Mouse (Mus musculus): ENCODE results near the gene Tmem82.

Tmem82 gene

DNA sequence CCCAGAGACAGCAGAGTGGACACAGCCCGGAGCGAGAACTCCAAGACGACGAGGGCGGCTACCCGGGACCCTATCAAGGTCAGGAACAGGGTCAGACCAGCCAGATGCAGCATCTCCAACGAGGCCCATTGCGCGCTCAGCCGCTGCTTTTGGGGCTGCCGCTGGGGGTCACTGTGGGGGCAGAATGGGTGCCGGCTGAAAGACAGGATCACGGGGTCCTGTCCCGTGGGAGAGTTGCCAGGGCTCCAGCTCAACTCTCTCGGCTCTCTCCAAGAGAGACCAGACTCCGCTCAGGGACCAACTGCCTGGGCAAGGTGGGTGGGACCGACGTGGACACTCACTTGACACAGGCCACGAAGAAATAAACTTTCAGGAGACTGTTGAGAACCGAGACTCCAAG is 1.1 kb downstream of the Tmem82 start:
- DNase-seq (ENCODE audit: low read depth in 2 of 2, low spot score in 2 of 2): peak; percentile 18 to 48

DNA sequence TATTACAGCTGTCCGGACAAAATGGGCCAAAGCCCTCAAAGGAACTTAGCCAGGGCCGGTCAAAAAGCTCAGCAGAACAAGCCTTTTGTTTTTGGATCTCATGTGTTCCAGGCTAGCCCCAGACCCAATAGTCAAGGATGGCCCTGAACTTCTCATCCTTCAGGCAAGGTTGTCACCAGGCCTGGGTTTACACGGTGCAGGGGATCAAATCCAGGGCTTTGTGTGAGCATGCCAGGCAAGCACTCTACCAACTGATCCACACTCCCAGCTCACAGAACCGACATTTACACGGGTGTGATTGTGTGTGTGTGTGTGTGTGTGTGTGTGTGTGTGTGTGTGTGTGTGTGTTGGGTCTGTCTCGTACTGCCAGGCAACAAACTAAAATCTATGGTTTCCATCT is 1.6 kb downstream of the Tmem82 start:
- no peak for DNase-seq (ENCODE audit: low read depth in 2 of 2, low spot score in 2 of 2)

DNA sequence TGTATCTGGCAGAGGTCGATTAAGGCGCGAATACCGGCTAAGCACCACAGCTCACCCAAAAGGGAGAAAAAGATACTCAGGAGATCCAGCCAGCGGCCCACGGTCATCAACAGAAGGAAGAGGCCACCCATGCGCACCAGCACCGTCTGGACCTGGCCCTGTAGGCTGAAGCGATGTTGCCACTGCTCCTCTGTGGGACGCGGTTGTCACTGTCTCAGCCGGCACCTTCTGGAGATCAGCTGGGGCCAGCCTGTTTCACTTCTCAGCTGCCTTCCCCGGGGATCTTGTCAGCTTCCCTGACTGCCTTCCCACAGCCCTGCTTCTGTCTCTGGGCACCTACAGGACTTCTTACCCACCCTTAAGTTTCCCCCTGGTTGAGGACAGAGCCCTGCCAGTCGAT is 3.5 kb downstream of the Tmem82 start:
- DNase-seq (ENCODE audit: low read depth in 2 of 2, low spot score in 2 of 2): no peak

DNA sequence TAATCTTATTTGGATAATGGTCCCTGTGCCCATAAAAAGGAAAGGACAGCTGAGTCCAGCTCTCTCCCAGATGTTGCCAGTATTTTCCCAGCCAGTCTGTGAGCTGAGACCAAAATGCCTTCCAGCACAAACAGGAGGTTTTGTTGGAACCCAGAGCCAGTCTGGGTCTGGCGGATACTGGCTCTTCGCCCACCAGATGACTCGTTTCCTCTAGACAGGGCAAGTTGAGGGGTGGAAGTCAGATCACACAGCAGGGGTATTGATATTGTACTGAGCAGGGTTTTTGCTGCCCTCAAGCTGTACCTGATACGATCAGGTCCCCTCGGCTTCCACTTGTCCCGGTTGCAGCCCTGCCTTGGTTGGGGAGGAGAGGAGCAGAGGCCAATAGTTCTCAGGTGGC is 8.9 kb downstream of the Tmem82 start:
- DNase-seq (ENCODE audit: low read depth in 2 of 2, low spot score in 2 of 2): no peak

DNA sequence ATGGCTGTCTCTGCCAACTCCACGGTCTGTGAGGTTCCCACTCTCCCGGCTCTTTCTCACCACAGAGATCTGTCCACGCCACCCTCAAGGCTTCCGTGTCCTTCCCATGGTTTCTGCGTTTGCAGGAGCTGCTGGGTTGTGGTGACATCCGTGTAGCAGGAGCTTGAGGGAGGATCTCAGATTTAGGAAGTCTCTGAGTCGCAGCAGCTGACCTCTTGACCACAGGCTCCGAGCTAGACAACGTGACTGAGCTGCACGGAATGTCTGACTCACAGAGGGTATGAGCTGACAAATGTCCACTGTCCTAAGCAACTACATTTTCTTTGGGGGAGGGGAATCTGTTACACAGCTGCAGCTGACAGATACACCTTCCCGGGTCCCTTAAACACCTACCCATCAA is 12.6 kb downstream of the Tmem82 start, which contains the start of gene Fblim1:
Gene Fblim1 (minus strand): TSS at position 236 of the 400 bp plus-strand sequence.
- DNase-seq (ENCODE audit: low read depth in 2 of 2, low spot score in 2 of 2): no peak

DNA sequence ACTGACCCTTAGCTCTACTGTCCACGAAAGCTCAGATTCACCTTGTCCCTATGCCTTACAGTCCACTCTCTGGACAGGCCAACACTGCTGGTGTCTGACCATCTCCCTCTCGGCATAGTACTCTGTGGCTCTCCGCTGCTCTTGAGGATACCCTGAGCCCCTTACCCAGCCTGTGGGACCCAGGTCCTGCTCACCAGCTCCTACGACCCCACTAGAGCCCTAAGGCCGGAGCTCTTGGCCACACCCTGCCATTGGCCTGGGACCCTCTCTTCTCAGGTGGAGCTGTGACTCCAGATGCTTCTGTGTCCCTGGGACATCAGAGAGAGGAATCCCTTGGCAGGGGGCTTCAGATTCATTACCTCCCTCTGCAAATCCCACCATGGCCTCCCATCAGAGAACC is 13.0 kb downstream of the Tmem82 start:
- DNase-seq (ENCODE audit: low read depth in 2 of 2, low spot score in 2 of 2): no peak

DNA sequence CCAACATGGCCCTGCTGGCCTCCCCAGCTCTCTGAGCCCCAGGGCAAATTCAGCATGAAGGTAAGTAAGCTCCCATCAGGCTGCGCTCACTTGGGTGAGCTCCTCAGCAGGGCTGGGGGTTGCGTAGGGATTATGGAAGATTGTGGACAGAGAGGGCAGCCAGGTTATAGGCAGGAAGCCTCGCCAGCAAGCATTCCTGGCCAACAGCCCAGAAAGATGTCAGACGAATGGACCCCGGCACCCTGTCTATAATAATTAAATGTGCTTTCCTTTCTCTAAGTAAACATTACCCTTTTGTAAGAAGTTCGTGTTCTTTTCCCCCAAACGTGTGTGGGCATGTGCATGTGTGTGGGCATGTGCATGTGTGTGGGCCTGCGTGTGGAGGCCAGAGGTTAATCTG is 13.9 kb downstream of the Tmem82 start:
- DNase-seq (ENCODE audit: low read depth in 2 of 2, low spot score in 2 of 2): no peak

DNA sequence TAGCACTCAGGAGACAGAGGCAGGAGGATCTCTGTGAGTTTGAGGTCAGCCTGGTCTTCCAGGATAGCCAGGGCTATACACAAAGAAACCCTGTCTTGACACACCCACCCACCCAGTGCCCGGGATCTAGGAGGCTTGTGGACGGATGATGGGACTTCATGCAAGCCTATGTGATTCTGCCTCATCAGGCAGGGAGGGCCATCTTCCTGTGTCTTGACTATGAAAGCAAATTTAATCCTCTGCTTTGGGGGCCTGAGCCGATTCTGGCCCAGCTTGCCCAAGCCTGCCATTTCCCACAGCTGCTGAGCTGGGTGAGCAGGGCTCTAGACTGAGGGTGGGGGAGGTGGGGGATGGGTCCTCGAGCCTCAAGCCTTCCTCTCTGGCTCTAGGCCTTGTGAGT is 14.5 kb downstream of the Tmem82 start:
- DNase-seq (ENCODE audit: low read depth in 2 of 2, low spot score in 2 of 2): no peak

DNA sequence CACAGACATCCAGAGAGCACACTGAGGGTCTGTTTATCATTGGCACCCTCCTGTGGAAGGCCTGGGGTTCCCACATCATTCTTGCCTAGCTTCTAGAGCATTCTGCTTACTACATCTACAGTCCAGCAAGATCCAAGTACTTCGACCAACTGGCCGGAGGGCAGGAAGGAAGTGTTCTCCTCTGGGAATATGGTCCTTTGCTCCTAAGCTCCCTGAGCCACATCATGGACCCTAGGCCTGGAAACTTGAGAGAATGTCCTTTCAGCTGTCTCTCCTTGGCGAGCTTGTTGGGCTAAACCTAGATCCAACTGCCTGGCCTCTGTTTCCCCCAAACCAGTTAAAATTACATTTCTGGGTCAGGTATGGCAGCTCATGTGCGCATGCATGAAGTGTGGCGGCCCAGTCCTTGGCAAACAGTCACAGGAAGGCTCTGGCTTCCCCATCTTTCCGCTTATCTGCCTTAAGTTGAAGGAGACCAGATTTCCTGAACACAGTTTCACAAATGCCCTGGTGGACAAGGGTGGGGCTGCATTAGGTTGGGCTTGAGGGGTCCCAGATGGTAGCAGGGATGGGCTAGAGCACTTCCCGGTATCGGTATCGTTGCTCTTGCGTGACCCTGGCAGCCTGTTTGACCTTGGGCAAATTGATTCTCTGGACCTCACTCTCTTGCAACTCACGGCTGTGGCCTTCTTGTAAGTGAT is 15.8 kb downstream of the Tmem82 start:
- no peak for DNase-seq (ENCODE audit: low read depth in 2 of 2, low spot score in 2 of 2)

DNA sequence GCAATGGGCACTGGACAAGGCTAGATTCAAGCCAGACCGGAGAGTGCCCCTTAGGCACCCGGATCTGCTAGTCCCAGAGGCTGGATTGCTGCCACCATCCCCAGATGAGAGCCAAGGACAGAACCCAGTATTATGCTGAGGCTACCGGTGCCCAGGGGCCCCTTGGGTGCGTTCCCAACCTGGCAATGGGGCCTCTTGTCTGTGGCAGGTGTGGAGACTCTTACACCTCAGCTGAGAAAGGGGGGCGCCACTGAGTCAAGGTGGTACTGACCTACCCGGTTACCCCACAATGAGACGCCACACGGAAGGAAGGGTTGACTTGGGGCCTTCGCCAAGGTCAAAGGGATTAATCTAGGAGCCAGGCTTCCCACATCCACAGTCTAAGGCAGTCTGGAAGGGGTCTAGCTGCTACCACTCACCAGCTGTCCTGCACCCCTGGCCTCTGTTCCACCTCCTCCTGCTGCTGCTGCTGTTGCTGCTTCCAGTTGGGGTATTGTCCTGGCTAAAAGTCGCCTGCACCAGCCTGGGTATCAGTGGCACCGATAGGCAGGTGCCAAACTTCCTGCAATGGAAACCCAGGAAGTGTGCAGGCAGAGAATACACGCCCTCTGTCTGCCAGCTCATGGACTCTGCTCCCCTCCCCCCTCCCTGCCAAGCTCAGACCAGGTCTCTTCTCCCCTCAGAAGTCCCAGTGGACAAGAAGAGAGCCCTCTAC is 17.1 kb downstream of the Tmem82 start:
- no peak for DNase-seq (ENCODE audit: low read depth in 2 of 2, low spot score in 2 of 2)

DNA sequence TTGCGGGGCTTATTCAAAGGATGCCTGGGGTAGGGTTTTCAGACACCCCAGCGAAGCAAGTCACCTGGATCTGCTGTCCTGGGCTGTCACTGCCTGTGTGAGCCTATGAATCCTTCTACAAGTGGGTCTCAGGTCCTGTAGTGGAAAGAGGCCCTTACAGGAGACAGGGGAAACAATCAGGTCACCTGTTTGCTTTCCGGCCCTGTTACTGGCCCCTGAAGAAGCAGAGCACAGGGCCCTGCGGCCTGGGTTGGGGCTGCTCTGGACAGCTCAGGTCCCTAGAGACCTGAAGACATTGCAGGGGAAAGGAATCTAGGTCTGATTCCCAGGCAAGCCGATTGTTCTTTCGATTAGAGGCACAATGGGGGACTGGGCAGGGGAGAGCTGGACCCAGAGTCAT is 18.1 kb downstream of the Tmem82 start:
- no peak for DNase-seq (ENCODE audit: low read depth in 2 of 2, low spot score in 2 of 2)

DNA sequence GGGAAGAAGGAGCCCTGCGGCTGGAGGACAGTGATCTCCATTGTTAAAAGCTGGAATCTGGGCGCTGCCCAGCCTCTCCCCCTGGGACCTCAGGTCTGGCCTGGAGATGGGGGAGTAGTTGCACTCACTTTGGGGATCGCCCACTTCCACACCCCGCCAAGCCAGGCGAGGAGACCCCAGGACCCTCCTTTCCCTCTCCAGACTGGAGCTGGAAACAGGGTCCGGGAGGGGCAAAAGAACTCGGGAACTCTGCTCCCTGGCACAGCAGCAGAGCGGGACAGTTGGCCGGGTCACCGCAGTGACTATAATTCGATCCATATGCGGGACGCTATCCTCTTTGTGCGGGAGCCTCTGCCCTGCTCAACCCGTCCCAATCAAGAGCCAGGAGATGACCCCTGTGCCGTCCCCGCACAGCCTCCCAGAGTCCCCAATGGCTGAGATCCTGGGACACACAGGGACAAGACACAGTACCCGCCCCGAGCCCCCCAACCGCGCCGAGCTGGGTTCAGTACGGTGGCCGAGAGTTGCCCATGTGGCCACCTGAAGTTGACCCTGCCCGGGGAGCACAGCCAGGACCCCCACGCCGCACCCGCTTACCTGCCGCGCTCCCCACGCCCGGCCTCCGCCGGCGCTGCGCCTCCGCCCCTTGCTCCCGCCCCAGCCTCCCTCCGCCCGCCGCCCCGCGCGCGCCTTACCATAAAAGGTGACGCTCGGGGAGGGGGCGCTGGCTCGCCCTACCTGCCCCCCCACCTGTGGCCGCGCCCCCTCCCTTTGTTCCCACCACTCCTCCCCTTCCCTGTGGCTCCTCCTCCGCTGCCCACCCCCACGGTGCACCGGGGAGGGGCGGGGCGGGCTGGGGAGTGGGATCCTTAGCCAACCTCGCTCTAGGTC is 18.9 kb downstream of the Tmem82 start:
- DNase-seq (ENCODE audit: low read depth in 2 of 2, low spot score in 2 of 2): no peak

DNA sequence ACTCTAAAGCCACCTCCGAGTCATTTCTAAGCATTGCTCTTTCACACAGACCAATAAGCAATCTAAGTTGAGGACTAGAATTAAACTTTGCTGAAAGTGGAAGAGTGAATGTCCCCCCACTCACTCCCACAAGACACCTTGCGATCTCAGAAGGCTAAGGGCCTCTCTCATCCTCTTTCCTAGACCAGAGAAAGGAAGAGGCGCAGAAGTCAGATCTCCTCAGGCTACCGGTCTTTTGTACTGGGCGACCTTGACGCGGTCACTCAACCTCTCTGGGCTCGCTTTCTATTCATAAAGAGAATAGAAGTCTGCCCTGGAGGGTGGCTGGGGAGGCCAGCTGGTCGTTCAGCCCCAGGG is 19.6 kb downstream of the Tmem82 start:
- DNase-seq (ENCODE audit: low read depth in 2 of 2, low spot score in 2 of 2): no peak

DNA sequence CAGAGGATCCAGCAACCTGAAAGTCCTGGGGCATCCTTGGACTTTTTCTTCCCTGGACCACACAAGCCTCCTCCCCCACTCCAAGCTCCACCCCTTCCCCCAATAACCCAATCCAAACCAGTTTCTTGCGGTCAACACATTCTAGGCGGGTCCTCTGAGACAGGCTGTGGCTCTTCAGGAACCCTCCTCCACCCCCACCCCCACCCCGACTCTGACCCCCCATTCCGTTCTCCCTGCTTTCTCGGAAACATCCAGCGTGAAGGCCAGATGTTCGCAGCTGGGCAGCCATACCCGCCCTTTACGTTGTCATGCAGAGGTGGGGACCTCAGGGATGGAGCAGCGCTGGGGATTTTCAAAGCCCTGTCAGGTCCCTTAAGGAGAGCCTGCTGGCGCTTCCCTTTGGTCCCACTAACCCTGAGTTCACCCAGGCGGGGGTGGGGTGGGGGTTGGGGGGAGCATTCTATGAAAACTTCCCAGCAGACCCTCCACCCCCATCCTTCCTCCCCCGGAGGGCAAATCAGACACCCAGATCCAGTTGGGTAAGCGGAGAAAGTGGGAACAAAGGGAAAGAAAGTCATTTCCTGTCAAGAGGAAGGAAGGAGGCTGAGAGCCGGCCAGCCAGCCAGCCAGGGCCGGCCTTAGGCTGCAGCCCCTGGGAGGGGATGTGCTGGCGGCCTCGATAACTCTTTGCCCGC is 20.1 kb downstream of the Tmem82 start:
- no peak for DNase-seq (ENCODE audit: low read depth in 2 of 2, low spot score in 2 of 2)

DNA sequence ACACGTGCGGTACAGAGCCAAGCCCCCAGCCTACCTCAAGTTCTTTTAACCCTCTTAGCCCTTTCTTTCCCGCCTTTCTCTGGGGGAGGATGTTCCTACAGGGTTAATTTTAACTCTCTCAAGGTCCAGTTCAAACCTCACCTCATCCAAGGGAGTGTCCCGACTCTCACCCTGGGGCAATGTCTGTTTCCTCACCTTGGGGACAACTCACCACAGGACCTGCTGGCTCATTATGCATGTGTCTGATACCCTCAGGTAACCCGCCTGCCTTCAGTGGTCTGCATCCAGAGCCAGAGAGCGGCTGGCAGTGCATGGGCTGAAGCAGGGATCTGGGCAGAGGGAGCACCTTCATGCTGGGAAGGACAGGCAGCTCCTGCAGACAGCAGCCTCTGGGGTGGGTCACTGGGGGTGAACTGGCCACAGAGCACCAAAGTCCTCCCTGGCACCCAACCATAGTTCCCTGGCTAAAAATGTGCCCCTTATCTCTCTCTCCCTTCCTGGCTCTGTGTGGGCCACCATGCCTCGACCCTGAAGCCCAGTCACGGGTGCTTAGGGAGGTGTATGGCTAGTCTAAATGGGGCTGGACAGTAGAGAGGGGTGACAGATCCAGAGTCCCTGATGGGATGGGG is 21.6 kb downstream of the Tmem82 start:
- DNase-seq (ENCODE audit: low read depth in 2 of 2, low spot score in 2 of 2): no peak

DNA sequence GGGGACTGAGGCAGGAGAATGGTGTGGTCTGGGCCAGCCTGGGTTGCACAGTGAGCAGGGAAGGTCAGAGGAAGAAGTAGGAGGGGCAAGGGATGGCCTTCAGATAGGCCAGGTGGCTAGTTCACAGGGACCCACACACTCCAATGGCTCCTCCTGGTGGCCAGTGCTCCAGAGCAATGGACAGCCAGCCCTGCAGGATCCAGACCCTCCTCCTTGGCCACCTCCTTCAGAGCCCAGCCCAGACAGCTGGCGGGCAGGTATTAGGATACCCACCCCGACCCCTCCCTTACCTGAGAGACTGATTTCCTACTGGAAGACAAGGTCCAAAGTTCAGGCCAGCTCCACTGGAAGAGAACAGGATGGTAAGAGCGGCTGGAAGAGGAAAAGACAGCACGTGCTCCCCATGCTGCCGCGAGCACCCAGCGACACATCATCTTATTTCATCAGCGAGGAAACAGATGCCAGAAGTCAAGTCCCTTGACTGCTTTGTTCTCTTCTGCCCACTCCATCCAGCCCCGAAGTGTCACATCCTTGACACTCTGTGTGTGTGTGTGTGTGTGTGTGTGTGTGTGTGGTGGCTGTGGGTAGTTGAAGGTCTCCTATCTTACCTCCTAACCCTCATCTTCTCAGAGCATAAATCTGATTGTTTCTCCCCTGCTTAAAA is 22.7 kb downstream of the Tmem82 start:
- no peak for DNase-seq (ENCODE audit: low read depth in 2 of 2, low spot score in 2 of 2)

DNA sequence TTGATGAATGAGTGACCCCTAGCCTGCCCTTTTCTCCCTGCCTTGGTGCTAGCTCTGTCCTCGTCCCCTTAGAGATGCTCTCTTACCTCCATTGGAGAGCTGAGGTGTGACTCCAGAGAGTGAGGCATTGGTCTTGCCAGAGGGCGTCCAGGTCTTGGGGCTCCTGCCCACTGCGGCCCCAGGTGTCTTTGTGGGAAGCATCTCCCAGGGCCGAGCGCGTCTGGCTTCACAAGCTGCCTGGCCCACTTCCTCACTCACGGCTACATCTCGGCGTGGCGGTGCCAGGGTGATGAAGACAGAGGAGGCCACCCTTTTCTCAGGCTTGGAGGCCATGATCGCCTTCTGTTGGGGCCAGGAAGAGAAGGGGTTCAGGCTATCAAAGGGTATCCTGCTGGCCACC is 23.3 kb downstream of the Tmem82 start:
- no peak for DNase-seq (ENCODE audit: low read depth in 2 of 2, low spot score in 2 of 2)

DNA sequence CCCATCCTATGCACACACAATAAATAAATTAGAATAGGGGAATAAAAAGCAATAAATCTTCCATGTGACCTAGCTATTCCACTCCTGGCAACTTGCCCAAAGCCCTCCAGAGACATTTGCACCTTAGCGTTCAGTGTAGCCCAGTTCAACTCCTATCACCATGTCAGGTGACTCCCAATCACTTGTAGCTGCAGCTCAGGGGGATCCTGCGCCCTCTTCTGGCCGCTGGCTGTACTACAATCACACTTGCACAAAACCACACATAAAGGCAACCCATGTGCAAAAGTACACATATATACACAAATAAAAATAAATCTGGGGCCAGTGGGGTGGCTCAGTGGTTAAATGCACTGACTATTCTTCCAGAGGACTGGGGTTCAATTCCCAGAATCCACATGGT is 26.9 kb downstream of the Tmem82 start:
- peak; percentile 10 to 24 for DNase-seq (ENCODE audit: low read depth in 2 of 2, low spot score in 2 of 2)

DNA sequence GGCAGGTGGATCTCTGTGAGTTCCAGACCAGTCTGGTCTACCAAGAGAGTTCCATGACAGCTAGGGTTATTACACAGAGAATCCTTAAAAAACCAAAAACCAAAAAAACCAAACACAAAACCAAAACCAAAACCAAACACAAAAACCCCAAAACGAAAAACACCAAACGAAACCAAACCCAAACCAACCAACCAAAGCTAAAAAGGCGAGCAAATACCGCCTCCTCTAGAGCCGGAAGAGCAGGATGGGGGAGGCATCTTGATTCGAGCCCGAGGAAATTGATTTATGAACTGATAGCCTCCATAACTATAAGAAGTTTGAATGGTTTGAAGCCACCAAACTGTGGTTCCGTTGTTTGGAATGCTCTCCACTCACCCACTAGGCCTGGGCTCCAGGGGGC is 34.5 kb downstream of the Tmem82 start:
- DNase-seq (ENCODE audit: low read depth in 2 of 2, low spot score in 2 of 2): no peak

DNA sequence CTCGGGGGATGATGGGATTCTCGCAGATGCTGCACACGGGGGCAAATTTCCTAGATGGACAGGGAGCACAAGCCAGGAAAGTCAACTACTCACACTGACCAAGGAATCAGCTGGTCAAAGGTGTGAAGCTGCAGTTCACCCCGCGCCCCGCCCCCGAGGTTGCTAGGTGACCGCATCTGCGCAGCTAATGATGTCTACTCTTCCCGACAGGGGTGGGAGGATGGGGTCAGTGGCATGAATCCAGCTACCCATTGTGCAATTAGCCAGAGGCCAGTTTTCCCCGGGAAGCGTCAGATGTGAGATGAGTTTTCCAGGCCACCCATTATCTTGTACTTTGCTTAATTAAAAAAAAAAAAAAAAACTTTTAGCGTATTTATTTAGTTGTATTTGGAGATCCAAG is 37.4 kb downstream of the Tmem82 start:
- no peak for DNase-seq (ENCODE audit: low read depth in 2 of 2, low spot score in 2 of 2)

All from CD8-positive naive resting alpha-beta T cell, adult 2 months (primary cell).